Mouse (Mus musculus): ENCODE results near the gene Ccdc65. TPM values are rescaled to one million over a fixed set of nuclear protein-coding genes. Genes with fewer than 3 reads are reported as not detected.

Gene Ccdc65
- total RNA-seq, 1 experiment, result 0.76 TPM

DNA sequence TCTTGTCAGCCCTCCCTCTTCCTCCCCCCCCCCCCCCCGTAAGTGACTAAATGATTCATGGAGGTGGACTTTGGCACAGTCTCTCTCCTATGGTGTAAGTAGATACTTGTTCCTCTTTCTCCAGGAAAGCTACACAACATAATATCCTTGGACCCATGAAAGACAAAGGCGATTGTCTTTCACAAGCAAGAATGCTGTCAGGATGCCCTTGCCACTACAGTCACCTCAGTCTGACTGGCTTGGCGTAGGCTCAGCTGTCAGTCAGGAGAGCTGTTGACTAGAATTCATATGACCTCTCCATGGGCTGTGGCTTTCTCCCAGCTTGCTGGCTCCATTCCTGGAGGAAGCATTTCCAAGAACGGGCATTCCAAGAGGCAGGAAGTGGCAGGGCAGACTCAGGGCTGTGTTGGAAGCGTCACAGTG, 6.2 kb downstream of the Ccdc65 start:
- TF ChIP-seq HCFC1 (IDR thresholded peaks at IDR 0.05; ENCODE audit: borderline replicate concordance, insufficient read depth, low read length), result no peak
- TF ChIP-seq ZC3H11A (IDR thresholded peaks at IDR 0.05; ENCODE audit: borderline replicate concordance, low read depth, low read length), result no peak
- TF ChIP-seq CHD2 (IDR thresholded peaks at IDR 0.05; ENCODE audit: low read depth, low read length), result no peak
- TF ChIP-seq MAFK (IDR thresholded peaks at IDR 0.05; ENCODE audit: insufficient read depth, low read depth, low read length), result no peak
- TF ChIP-seq ZNF384 (IDR thresholded peaks at IDR 0.05; ENCODE audit: low read depth, low read length), result no peak
- Histone ChIP-seq H3K9ac (ENCODE audit: insufficient read depth, low read depth, low read length, poor library complexity, severe bottlenecking) (no peak overlapping the region), H3K9me3 (ENCODE audit: control insufficient read depth, insufficient read depth, low read depth, low read length) (no peaks in the 10 kb centered on the region), H3K27ac (ENCODE audit: insufficient read depth, low read depth, low read length, poor library complexity, severe bottlenecking) (no peak overlapping the region), H3K4me1 (ENCODE audit: control insufficient read depth in 2 of 2, insufficient read depth in 2 of 2, low read length in 2 of 2, poor library complexity in 1 of 2) (0 out of 4 replicates have a peak, but pooled peaks cover 1 to 2% of the 10 kb centered on the region in 2 experiments), H3K36me3 (ENCODE audit: control insufficient read depth, insufficient read depth, low read length, poor library complexity, severe bottlenecking) (no peaks in the 10 kb centered on the region), H3K4me3 (ENCODE audit: insufficient read depth in 1 of 2, low read depth in 1 of 2, low read length in 2 of 2, poor library complexity in 1 of 2, severe bottlenecking in 1 of 2) (no peak overlapping the region)
- no peak for DNase-seq (ENCODE audit: low read depth, low spot score)
- in situ Hi-C loops (cut with MboI; ENCODE audit: low sequenced_read_pairs in 2 of 2, unreplicated experiment in 2 of 2), result no loop called here

DNA sequence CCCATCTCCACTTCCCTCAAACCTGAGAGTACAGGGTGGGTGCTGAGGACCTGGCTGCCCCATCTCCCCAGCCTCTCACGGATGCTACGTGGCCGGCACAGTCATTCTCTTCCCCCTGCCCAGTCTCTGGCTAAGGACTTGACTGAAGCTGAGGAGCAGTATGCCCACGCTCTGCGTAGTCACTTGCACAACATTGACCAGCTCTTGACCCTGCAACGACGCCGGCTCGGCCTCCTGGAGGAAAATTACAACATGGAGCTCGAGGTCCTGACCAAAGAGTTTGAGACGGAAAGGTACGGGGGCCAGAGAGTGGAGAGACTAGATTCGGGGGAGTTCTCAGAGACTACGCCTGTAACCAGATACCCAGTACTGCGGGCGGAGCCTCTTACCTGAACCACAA, 9.3 kb downstream of the Ccdc65 start:
- Histone ChIP-seq H3K9ac (ENCODE audit: insufficient read depth, low read depth, low read length, poor library complexity, severe bottlenecking) (no peak overlapping the region), H3K27ac (ENCODE audit: insufficient read depth, low read depth, low read length, poor library complexity, severe bottlenecking) (no peak overlapping the region), H3K9me3 (ENCODE audit: control insufficient read depth, insufficient read depth, low read depth, low read length) (no peaks in the 10 kb centered on the region), H3K4me3 (ENCODE audit: insufficient read depth in 1 of 2, low read depth in 1 of 2, low read length in 2 of 2, poor library complexity in 1 of 2, severe bottlenecking in 1 of 2) (no peak overlapping the region), H3K36me3 (ENCODE audit: control insufficient read depth, insufficient read depth, low read length, poor library complexity, severe bottlenecking) (no peaks in the 10 kb centered on the region), H3K4me1 (ENCODE audit: control insufficient read depth in 2 of 2, insufficient read depth in 2 of 2, low read length in 2 of 2, poor library complexity in 1 of 2) (peaks cover 4 to 6% of the 10 kb centered on the region in 2 experiments; a peak in 1 of 4 replicates)
- no peak for DNase-seq (ENCODE audit: low read depth, low spot score)
- in situ Hi-C loops (cut with MboI; ENCODE audit: low sequenced_read_pairs in 2 of 2, unreplicated experiment in 2 of 2), result no loop called here
- TF ChIP-seq HCFC1 (IDR thresholded peaks at IDR 0.05; ENCODE audit: borderline replicate concordance, insufficient read depth, low read length) (no peak), MAFK (IDR thresholded peaks at IDR 0.05; ENCODE audit: insufficient read depth, low read depth, low read length) (no peak), ZNF384 (IDR thresholded peaks at IDR 0.05; ENCODE audit: low read depth, low read length) (no peak), CHD2 (IDR thresholded peaks at IDR 0.05; ENCODE audit: low read depth, low read length) (no peak), ZC3H11A (IDR thresholded peaks at IDR 0.05; ENCODE audit: borderline replicate concordance, low read depth, low read length) (no peak)

DNA sequence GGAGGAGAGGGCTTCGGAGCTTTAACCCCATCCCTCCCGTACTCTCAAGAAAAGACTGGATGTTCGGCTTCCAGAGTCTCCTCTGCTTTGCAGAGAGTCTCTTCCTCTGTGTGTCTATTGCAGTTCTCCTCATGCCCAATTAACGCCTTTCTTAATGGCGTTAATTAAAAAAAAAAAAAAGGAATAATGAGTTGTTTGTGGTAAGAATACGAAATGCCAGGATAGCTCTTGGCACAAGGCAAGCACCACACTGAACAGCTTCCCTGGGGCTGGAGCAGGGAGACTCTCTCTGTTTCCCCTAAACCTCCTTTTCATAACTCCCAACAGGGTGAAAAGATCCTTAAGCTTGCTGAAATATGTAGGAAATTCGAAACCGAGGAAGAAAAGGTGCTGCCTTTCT, 14.2 kb downstream of the Ccdc65 start:
- Histone ChIP-seq H3K4me1 (ENCODE audit: control insufficient read depth in 2 of 2, insufficient read depth in 2 of 2, low read length in 2 of 2, poor library complexity in 1 of 2) (peaks cover 6 to 21% of the 10 kb centered on the region in 2 experiments; a peak in 3 of 4 replicates), H3K9ac (ENCODE audit: insufficient read depth, low read depth, low read length, poor library complexity, severe bottlenecking) (0 out of 2 replicates have a peak overlapping the region, but pooled peaks have one; percentile 26), H3K4me3 (ENCODE audit: insufficient read depth in 1 of 2, low read depth in 1 of 2, low read length in 2 of 2, poor library complexity in 1 of 2, severe bottlenecking in 1 of 2) (peak overlapping the region in 1 of 2 experiments; percentile 66; a peak in 1 of 4 replicates), H3K27ac (ENCODE audit: insufficient read depth, low read depth, low read length, poor library complexity, severe bottlenecking) (no peak overlapping the region), H3K9me3 (ENCODE audit: control insufficient read depth, insufficient read depth, low read depth, low read length) (no peaks in the 10 kb centered on the region), H3K36me3 (ENCODE audit: control insufficient read depth, insufficient read depth, low read length, poor library complexity, severe bottlenecking) (no peaks in the 10 kb centered on the region)
- in situ Hi-C loops (cut with MboI; ENCODE audit: low sequenced_read_pairs in 2 of 2, unreplicated experiment in 2 of 2), result no loop called here
- no peak for TF ChIP-seq ZNF384 (IDR thresholded peaks at IDR 0.05; ENCODE audit: low read depth, low read length)
- TF ChIP-seq HCFC1 (IDR thresholded peaks at IDR 0.05; ENCODE audit: borderline replicate concordance, insufficient read depth, low read length), result no peak
- TF ChIP-seq ZC3H11A (IDR thresholded peaks at IDR 0.05; ENCODE audit: borderline replicate concordance, low read depth, low read length), result no peak
- no peak for TF ChIP-seq MAFK (IDR thresholded peaks at IDR 0.05; ENCODE audit: insufficient read depth, low read depth, low read length)
- no peak for TF ChIP-seq CHD2 (IDR thresholded peaks at IDR 0.05; ENCODE audit: low read depth, low read length)
- no peak for DNase-seq (ENCODE audit: low read depth, low spot score)

- TF ChIP-seq HCFC1 (IDR thresholded peaks at IDR 0.05; ENCODE audit: borderline replicate concordance, insufficient read depth, low read length) (no peak), ZC3H11A (IDR thresholded peaks at IDR 0.05; ENCODE audit: borderline replicate concordance, low read depth, low read length) (no peak), CHD2 (IDR thresholded peaks at IDR 0.05; ENCODE audit: low read depth, low read length) (no peak), ZNF384 (IDR thresholded peaks at IDR 0.05; ENCODE audit: low read depth, low read length) (no peak), MAFK (IDR thresholded peaks at IDR 0.05; ENCODE audit: insufficient read depth, low read depth, low read length) (no peak)
Observed at GRCm38 (mm10) chr15:98722854-98723253, 14.8 kb downstream of the Ccdc65 start.

More at GRCm38 (mm10) chr15:98722854-98723253, 14.8 kb downstream of the Ccdc65 start:
- Histone ChIP-seq H3K36me3 (ENCODE audit: control insufficient read depth, insufficient read depth, low read length, poor library complexity, severe bottlenecking) (no peaks in the 10 kb centered on the region), H3K27ac (ENCODE audit: insufficient read depth, low read depth, low read length, poor library complexity, severe bottlenecking) (no peak overlapping the region; the same call in 1 of the 2 replicates), H3K4me3 (ENCODE audit: insufficient read depth in 1 of 2, low read depth in 1 of 2, low read length in 2 of 2, poor library complexity in 1 of 2, severe bottlenecking in 1 of 2) (peak overlapping the region in 1 of 2 experiments; percentile 66; a peak in 2 of 4 replicates), H3K4me1 (ENCODE audit: control insufficient read depth in 2 of 2, insufficient read depth in 2 of 2, low read length in 2 of 2, poor library complexity in 1 of 2) (peaks cover 4 to 21% of the 10 kb centered on the region in 2 experiments; a peak in 3 of 4 replicates), H3K9ac (ENCODE audit: insufficient read depth, low read depth, low read length, poor library complexity, severe bottlenecking) (0 out of 2 replicates have a peak overlapping the region, but pooled peaks have one; percentile 26), H3K9me3 (ENCODE audit: control insufficient read depth, insufficient read depth, low read depth, low read length) (no peaks in the 10 kb centered on the region)
- DNase-seq (ENCODE audit: low read depth, low spot score), result no peak
- in situ Hi-C loops (cut with MboI; ENCODE audit: low sequenced_read_pairs in 2 of 2, unreplicated experiment in 2 of 2), result no loop called here
